Mouse (Mus musculus): ENCODE results near the gene Pth2. TPM values are rescaled to one million over a fixed set of nuclear protein-coding genes. Genes with fewer than 3 reads are reported as not detected.

Pth2 gene
- polyA plus RNA-seq, 1 experiment from 2014 or later: not detected

DNA sequence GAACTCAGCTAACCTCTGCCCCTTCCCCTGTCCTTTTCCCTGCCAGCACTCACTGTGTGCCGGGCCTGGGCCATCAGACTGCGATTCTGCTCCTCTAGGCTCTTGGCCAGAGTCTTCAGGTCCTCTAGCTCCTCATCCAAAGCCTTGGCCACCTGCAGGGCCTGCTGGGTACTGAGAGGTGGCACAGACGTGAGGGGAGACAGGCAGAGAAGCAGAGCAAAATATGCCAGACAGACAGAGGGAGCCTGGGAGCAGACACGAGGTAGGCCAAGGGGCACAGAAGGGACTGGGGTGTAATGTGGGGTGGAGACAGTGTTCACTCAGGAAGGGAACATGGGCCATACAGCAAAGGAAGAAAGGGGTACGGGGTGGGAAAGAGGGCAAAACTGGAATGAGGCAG is 12.6 kb downstream of the Pth2 start:
- Histone ChIP-seq H3K9ac (no peak overlapping the region), H3K36me3 (no peaks in the 10 kb centered on the region), H3K27me3 (replicated peaks) (peaks cover 91% of the 10 kb centered on the region), H3K4me2 (no peak overlapping the region), H3K27ac (no peak overlapping the region), H3K4me1 (no peaks in the 10 kb centered on the region), H3K4me3 (no peak overlapping the region), H3K9me3 (replicated peaks) (no peaks in the 10 kb centered on the region)
- ATAC-seq: no peak
- WGBS (ENCODE audit: insufficient replicate concordance): 50% methylated on average over 4 of the region's 5 CpGs

DNA sequence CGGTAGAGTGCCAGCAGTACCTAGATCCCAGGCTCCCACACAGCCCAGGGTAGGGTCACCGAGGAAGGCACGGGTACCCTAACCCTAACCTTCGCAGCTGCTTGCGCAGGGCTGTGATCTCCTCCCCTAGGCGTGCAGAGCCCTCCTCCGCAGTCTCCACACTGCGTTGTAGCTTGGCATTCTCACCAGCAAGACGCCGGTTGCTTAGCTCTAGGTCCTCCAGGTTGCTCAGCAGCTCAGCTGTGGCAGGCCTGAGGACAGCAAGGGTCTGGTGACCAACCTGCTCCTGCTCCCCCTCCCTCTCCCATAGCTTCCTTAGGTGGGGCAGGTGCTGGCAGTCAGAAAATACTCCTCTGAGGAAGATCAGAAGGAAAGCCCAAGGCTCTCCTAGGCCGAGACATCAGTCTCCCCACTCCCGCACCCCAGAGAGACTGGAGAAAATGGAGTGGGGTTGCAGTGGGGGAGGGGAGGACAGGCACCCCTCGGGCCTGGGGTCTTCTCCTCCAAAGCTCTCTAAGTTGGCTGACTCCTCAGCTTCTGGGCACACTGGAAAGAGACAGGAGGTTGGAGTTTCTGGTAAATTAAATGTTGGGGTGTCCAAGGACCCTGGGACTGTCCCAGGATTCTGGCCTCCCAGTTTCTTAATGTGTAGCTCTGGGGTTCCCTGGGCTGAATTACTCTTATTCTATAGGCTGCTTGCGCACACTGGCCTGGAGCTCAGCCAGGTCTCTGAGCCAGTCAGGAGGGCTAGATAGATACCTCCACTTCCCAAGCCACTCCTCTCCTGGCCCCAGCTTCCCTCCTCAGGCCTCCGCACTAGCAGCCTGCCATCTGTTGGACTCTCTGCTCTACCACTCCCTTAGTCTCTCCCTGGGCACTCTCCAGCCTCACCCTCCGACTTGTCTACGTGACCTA is 13.3 kb downstream of the Pth2 start:
- no peak overlapping the region for H3K9ac ChIP-seq
- no peak overlapping the region for H3K4me2 ChIP-seq
- H3K27me3 ChIP-seq (replicated peaks): peaks cover 90% of the 10 kb centered on the region
- no peaks in the 10 kb centered on the region for H3K4me1 ChIP-seq
- H3K4me3 ChIP-seq: no peak overlapping the region
- no peak for ATAC-seq
- no peaks in the 10 kb centered on the region for H3K36me3 ChIP-seq
- no peaks in the 10 kb centered on the region for H3K9me3 ChIP-seq (replicated peaks)
- H3K27ac ChIP-seq: no peak overlapping the region
- WGBS (ENCODE audit: insufficient replicate concordance): 62% methylated on average over 17 of the region's 17 CpGs

- Histone ChIP-seq H3K27ac (no peak overlapping the region), H3K27me3 (replicated peaks) (peaks cover 89% of the 10 kb centered on the region), H3K4me3 (no peak overlapping the region), H3K9ac (no peak overlapping the region), H3K4me1 (no peaks in the 10 kb centered on the region), H3K9me3 (replicated peaks) (no peaks in the 10 kb centered on the region), H3K36me3 (no peaks in the 10 kb centered on the region), H3K4me2 (no peak overlapping the region)
- ATAC-seq: no peak
- WGBS (ENCODE audit: insufficient replicate concordance): 57% methylated on average over 13 of the region's 13 CpGs
These were observed 14.8 kb downstream of the Pth2 start for GRCm38 (mm10) chr7:45195341-45196175.

DNA sequence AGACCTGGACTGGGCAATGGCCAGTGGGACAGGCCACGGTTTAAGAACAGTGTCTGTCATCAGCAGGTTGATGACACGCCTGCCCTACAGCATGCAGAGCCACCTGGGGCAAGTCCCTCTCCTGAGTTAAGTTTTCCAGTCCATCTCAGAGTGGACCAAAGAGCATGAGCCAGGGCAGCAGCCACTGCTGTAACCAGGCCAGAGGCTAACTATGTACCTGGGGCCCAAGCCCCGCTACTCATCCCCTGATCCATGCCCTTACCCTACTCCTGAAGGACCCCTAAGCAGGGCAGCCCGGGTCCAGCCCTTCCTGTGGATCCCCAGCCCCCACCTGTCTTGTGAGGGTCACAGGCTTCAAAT is 15.4 kb downstream of the Pth2 start:
- Histone ChIP-seq H3K27me3 (replicated peaks) (peaks cover 85% of the 10 kb centered on the region), H3K9me3 (replicated peaks) (no peaks in the 10 kb centered on the region), H3K27ac (no peak overlapping the region), H3K4me2 (no peak overlapping the region), H3K4me3 (no peak overlapping the region), H3K36me3 (no peaks in the 10 kb centered on the region), H3K9ac (no peak overlapping the region), H3K4me1 (no peaks in the 10 kb centered on the region)
- WGBS (ENCODE audit: insufficient replicate concordance): 56% methylated on average over 4 of the region's 4 CpGs
- no peak for ATAC-seq

GRCm38 (mm10) chr7:45196994-45197393 is 16.2 kb downstream of the Pth2 start:
- Histone ChIP-seq H3K4me3 (no peak overlapping the region), H3K9me3 (replicated peaks) (no peaks in the 10 kb centered on the region), H3K36me3 (no peaks in the 10 kb centered on the region), H3K27me3 (replicated peaks) (peaks cover 77% of the 10 kb centered on the region), H3K27ac (no peak overlapping the region), H3K4me1 (no peaks in the 10 kb centered on the region), H3K4me2 (no peak overlapping the region), H3K9ac (no peak overlapping the region)
- no peak for ATAC-seq
- 41% methylated on average over 5 of the region's 5 CpGs for WGBS (ENCODE audit: insufficient replicate concordance)

DNA sequence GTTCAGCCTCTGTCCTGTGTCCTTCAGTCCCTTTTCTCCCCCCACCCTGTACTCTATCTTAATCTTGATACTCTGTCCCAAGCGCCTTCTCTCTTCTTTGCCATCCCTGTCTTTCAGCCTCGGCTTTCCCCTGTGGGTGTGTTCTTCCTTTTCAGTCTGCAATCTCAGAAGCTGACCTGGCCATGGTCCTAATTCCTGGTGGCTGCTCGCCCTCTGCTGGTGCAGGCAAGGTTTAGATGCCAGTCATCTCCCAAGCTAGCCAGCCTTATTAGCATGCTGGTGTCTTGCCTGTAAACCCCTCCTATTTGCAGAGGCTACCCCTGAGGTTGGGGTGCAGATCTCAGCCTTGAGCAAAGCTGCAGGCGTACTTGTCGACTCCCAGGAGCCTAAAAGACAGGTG is 17.6 kb downstream of the Pth2 start:
- no peaks in the 10 kb centered on the region for H3K36me3 ChIP-seq
- no peak for ATAC-seq
- no peak overlapping the region for H3K9ac ChIP-seq
- 8% methylated on average over 5 of the region's 5 CpGs for WGBS (ENCODE audit: insufficient replicate concordance)
- no peaks in the 10 kb centered on the region for H3K4me1 ChIP-seq
- peaks cover 74% of the 10 kb centered on the region for H3K27me3 ChIP-seq (replicated peaks)
- no peak overlapping the region for H3K4me3 ChIP-seq
- H3K4me2 ChIP-seq: no peak overlapping the region
- H3K9me3 ChIP-seq (replicated peaks): no peaks in the 10 kb centered on the region
- H3K27ac ChIP-seq: no peak overlapping the region

DNA sequence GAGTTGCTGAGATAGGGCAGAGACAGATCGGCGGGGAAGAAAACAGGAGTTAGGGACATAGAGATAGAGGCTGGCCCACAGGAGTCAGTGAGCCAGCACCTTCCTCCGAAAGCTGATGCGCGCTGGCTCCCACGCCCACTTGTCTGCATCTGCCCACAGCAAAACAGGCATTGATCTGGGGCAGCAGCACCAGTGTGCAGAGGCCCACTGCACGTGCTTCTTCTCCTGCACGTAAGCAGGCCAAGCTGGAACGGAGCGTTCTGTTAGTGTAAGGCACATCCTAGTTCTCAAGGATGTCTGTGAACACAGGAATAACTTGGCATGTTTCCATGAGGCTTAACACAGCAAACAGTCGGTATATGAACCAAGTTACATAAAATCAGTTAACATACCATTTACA is 18.2 kb downstream of the Pth2 start:
- no peaks in the 10 kb centered on the region for H3K9me3 ChIP-seq (replicated peaks)
- H3K4me2 ChIP-seq: no peak overlapping the region
- no peak for ATAC-seq
- no peak overlapping the region for H3K9ac ChIP-seq
- H3K27me3 ChIP-seq (replicated peaks): peaks cover 69% of the 10 kb centered on the region
- no peak overlapping the region for H3K27ac ChIP-seq
- 72% methylated on average over 11 of the region's 11 CpGs for WGBS (ENCODE audit: insufficient replicate concordance)
- no peak overlapping the region for H3K4me3 ChIP-seq
- H3K4me1 ChIP-seq: peaks cover 2% of the 10 kb centered on the region
- H3K36me3 ChIP-seq: no peaks in the 10 kb centered on the region

DNA sequence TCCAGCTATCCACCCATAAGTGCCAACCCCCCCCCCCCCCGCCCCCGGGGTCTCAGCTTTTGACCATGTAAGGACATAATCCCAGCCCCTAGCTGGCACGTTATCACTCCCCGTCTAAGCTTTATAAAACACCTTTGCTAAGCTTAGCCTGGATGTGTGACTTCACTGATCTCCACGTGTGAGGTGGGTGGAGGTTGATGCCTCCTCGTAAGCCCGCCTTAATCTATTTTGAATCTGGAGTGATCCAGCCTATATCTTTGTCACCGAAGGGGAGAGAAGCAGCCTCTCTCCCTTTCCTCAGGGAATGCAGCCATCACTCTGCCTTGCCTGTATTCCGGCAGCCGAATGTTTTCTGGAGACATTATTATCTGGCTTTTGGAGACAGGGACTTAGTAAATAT is 21.9 kb downstream of the Pth2 start:
- Histone ChIP-seq H3K27me3 (replicated peaks) (peaks cover 39% of the 10 kb centered on the region), H3K36me3 (no peaks in the 10 kb centered on the region), H3K9ac (no peak overlapping the region), H3K4me3 (no peak overlapping the region), H3K27ac (no peak overlapping the region), H3K4me1 (peaks cover 18% of the 10 kb centered on the region), H3K4me2 (no peak overlapping the region), H3K9me3 (replicated peaks) (no peaks in the 10 kb centered on the region)
- WGBS (ENCODE audit: insufficient replicate concordance): 48% methylated on average over 9 of the region's 10 CpGs
- ATAC-seq: no peak

DNA sequence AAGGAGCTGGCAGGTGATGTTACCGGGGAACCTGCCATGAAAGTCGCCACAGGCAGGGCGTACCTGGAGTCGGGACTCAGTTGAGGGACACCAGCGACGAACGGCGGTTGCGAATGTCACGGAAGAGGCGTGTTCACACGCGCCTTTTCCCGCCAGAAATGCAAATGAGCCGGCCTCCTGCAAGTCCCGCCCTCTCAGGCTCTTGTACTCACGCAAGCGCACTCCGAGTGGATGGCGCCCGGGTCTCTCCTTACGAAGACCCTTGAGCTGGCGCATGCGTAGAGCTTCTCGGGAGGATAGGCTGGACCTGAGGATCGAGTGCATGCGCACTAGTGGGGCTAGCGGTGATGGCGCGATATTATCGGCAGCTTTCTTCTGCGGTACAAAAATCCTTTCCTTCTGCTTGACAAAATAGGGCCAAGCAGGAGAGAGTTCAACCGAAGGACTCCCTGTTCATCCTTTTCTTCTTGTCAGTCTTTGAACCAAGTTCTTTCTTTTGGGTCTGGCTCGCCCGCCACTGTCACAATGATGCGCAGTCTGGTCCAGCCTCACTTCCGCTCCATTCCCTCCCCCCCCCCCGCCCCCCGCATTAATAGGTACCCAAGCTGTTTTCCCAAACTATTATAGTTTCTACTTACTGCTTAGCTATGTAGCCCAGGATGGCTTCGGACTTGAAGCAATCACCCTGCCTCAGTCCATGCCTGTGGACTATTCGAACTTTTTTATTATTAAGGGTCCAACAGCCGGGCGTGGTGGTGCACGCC is 23.8 kb downstream of the Pth2 start, which contains the start of gene Ccdc155:
TSS of gene Ccdc155 (minus strand) at position 513 of the 764 bp plus-strand sequence.
- ATAC-seq: peak; percentile 87
- H3K4me2 ChIP-seq: peak within 1 kb of the TSS; percentile 83
- H3K9me3 ChIP-seq (replicated peaks): no peaks in the 10 kb centered on the region; the same call in 1 of the 2 replicates
- H3K4me1 ChIP-seq: peaks cover 18% of the 10 kb centered on the region
- 5% methylated on average over 44 of the region's 44 CpGs for WGBS (ENCODE audit: insufficient replicate concordance)
- peak within 1 kb of the TSS; percentile 47 for H3K9ac ChIP-seq
- H3K27me3 ChIP-seq (replicated peaks): peaks cover 28% of the 10 kb centered on the region
- H3K4me3 ChIP-seq: peak within 1 kb of the TSS; percentile 53
- H3K27ac ChIP-seq: no peak within 1 kb of the TSS
- H3K36me3 ChIP-seq: no peaks in the 10 kb centered on the region

GRCm38 (mm10) chr7:45208260-45208659 is 27.5 kb downstream of the Pth2 start:
- no peak overlapping the region for H3K27ac ChIP-seq
- H3K4me1 ChIP-seq: peaks cover 38% of the 10 kb centered on the region
- H3K9ac ChIP-seq: no peak overlapping the region
- ATAC-seq: no peak
- H3K9me3 ChIP-seq (replicated peaks): no peaks in the 10 kb centered on the region; the same call in 1 of the 2 replicates
- 57% methylated on average over 6 of the region's 6 CpGs for WGBS (ENCODE audit: insufficient replicate concordance)
- H3K27me3 ChIP-seq (replicated peaks): peaks cover 36% of the 10 kb centered on the region
- H3K4me2 ChIP-seq: no peak overlapping the region
- no peaks in the 10 kb centered on the region for H3K36me3 ChIP-seq
- no peak overlapping the region for H3K4me3 ChIP-seq

DNA sequence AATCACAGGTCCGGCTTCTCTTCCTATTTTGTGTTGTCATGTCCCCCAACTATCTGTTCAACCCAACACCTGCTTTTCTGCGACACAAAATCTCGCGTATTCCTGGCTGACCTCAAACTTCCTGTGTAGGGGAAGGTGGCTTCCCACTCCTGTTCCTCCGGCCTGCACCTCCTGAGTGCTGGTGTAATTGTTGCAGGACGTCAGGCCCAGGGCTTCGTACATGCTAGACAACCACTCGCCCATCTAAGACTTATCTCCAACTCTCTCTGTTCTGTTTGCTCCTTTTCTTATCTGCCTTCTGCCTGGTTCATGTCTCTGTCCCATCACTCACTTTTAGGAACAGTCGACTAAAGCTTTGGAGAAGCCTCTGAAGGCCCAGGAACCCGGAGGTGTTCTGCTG is 30.3 kb downstream of the Pth2 start:
- Histone ChIP-seq H3K9me3 (replicated peaks) (no peaks in the 10 kb centered on the region; the same call in 1 of the 2 replicates), H3K4me2 (peak overlapping the region; percentile 71), H3K9ac (no peak overlapping the region), H3K4me3 (peak overlapping the region; percentile 23), H3K27ac (no peak overlapping the region), H3K27me3 (replicated peaks) (peaks cover 57% of the 10 kb centered on the region), H3K36me3 (no peaks in the 10 kb centered on the region), H3K4me1 (peaks cover 29% of the 10 kb centered on the region)
- no peak for ATAC-seq
- WGBS (ENCODE audit: insufficient replicate concordance): 10% methylated on average over 10 of the region's 10 CpGs
